In the genomic region with DNA sequence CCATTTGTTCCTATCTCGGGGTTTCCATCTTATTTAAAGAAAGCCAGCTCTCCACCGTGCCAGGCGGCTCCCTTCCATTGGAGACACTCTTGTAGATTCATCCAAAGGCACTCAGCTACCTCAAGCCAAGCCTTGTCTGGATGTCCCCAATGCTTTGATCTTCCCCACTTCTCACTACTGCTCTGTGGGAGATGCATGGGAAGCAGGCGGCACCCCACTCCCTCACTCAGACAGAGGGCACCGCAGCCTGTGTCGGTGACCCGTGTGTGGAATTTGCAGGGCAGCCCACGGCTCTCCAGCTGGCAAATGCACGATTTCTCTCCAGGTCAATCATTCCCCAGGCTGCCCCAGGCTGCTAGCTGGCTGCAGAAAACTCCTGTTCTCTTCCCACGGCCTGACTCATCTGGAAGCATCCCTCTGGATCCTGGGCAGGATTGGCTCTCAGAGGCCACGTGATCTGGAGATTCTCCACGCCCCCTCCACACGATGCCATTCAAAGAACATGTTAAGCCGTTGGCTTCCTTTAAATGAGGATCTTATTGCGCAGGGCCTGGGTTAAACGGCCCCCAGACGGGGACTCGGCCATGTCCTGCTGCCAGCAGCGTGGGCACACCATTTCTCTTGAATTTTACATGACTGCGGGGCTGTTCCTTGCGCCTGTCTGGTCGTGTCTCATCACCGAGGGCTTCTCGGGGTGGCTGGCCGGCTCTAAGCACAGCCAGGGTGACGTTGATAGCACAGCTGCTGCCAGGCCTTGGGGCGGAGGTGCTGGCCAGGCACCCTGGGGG, we compare ENCODE assay signal across 9 mouse cellular contexts. TPM values are rescaled to one million over a fixed set of nuclear protein-coding genes. Genes with fewer than 3 reads are reported as not detected.
A peak's percentile ranks its signal among the peaks of the same experiment; 100 is the strongest.
DNase-seq lines count a peak whose midpoint lies in the region; ATAC-seq lines count a peak whose summit lies in the region.
"Had no signal": no experiment of that assay in that cellular context is flagged by ENCODE, and none has a peak within 500 bp of the region (broad histone marks: within the 10 kb centered on the region; RNA-seq: fewer than 3 reads in every experiment).

No protein-coding gene starts in this region.

- peak overlapping the region; percentile 32 for H3K4me3 ChIP-seq in forebrain, embryonic 13.5 days
- peak overlapping the region; percentile 22; the same call in 1 of the 2 replicates for H3K4me3 ChIP-seq in intestine, embryonic 14.5 days (ENCODE audit: low read depth, low read length)
- peak overlapping the region; percentile 18 for H3K4me3 ChIP-seq in limb, embryonic 11.5 days (ENCODE audit: low read depth, low read length)

- H3K4me1 ChIP-seq in forebrain, embryonic 13.5 days: peaks cover 36% of the 10 kb centered on the region
- no peaks in the 10 kb centered on the region for H3K4me1 ChIP-seq in intestine, embryonic 14.5 days (replicated peaks; ENCODE audit: control insufficient read depth, insufficient read depth, low read length)
- peaks cover 4% of the 10 kb centered on the region for H3K4me1 ChIP-seq in limb, embryonic 11.5 days (ENCODE audit: control insufficient read depth, insufficient read depth, low read length)

- no peaks in the 10 kb centered on the region for H3K27me3 ChIP-seq in forebrain, embryonic 13.5 days
- peaks cover 3% of the 10 kb centered on the region; the same call in 1 of the 2 replicates for H3K27me3 ChIP-seq in intestine, embryonic 14.5 days (replicated peaks; ENCODE audit: control insufficient read depth, insufficient read depth, low read length)
- peaks cover 4% of the 10 kb centered on the region; the same call in 1 of the 2 replicates for H3K27me3 ChIP-seq in limb, embryonic 11.5 days (ENCODE audit: control insufficient read depth, insufficient read depth, low read length)

- H3K4me2 ChIP-seq in forebrain, embryonic 13.5 days: peak overlapping the region; percentile 57
- H3K4me2 ChIP-seq in intestine, embryonic 14.5 days (ENCODE audit: low read length): peak overlapping the region; percentile 51
- H3K4me2 ChIP-seq in limb, embryonic 11.5 days (ENCODE audit: low read depth, severe bottlenecking): peak overlapping the region; percentile 54

- WGBS in forebrain, embryonic 13.5 days: 17% methylated on average over 27 of the region's 27 CpGs
- WGBS in intestine, embryonic 14.5 days: 19% methylated on average over 27 of the region's 27 CpGs
- WGBS in limb, embryonic 11.5 days: 21% methylated on average over 27 of the region's 27 CpGs

- H3K27ac ChIP-seq in forebrain, embryonic 13.5 days: peak overlapping the region; percentile 44; the same call in 1 of the 2 replicates
- H3K27ac ChIP-seq in intestine, embryonic 14.5 days (ENCODE audit: low read depth): no peak overlapping the region
- H3K27ac ChIP-seq in limb, embryonic 11.5 days (replicated peaks; ENCODE audit: low read depth, low read length): no peak overlapping the region

- peak; percentile 37 for DNase-seq in adrenal gland, postnatal 10 days
- DNase-seq in adrenal gland, adult 2 months: no peak
- peak; percentile 83 for DNase-seq in MN1 (ENCODE audit: low spot score)
- peak; percentile 70 for DNase-seq in intestine, embryonic 14.5 days (ENCODE audit: low spot score)
- peak; percentile 68 for DNase-seq in limb, embryonic 11.5 days (ENCODE audit: low spot score)
- DNase-seq in right cerebral cortex, adult 18-20 months: peak; percentile 87
- no peak for DNase-seq in ovary, postnatal 36 days (ENCODE audit: low spot score)

- no peaks in the 10 kb centered on the region for H3K36me3 ChIP-seq in forebrain, embryonic 13.5 days (ENCODE audit: poor library complexity, severe bottlenecking)
- H3K36me3 ChIP-seq in intestine, embryonic 14.5 days (ENCODE audit: control insufficient read depth, insufficient read depth, low read length): no peaks in the 10 kb centered on the region
- no peaks in the 10 kb centered on the region for H3K36me3 ChIP-seq in limb, embryonic 11.5 days (ENCODE audit: control insufficient read depth, insufficient read depth, low read length)

- peak; percentile 95 for ATAC-seq in forebrain, embryonic 13.5 days
- peak; percentile 78 for ATAC-seq in intestine, embryonic 14.5 days (replicated peaks; ENCODE audit: low FRiP score, low TSS enrichment, low read depth)
- ATAC-seq in limb, embryonic 11.5 days (ENCODE audit: insufficient number of reproducible peaks, low FRiP score, low TSS enrichment, low read depth): 0 out of 2 replicates have a peak, but pooled peaks have one; percentile 70

- peak overlapping the region; percentile 40 for H3K9ac ChIP-seq in forebrain, embryonic 13.5 days
- peak overlapping the region; percentile 29; the same call in 1 of the 2 replicates for H3K9ac ChIP-seq in intestine, embryonic 14.5 days (ENCODE audit: low read length)
- peak overlapping the region; percentile 40 for H3K9ac ChIP-seq in limb, embryonic 11.5 days (ENCODE audit: low read length)

- H3K9me3 ChIP-seq in forebrain, embryonic 13.5 days (replicated peaks): no peaks in the 10 kb centered on the region
- H3K9me3 ChIP-seq in intestine, embryonic 14.5 days (ENCODE audit: control insufficient read depth, low read length): no peaks in the 10 kb centered on the region
- no peaks in the 10 kb centered on the region for H3K9me3 ChIP-seq in limb, embryonic 11.5 days (ENCODE audit: control insufficient read depth, low read length)

RNA-seq across cellular contexts. Expression of a gene that starts 58.9 kb away (rescaled TPM):
- 1 to 10 TPM; 1.0 to 4.0 TPM for total RNA-seq in adrenal gland, postnatal 10 days (2021)
- total RNA-seq in adrenal gland, adult 2 months (2021): not detected
- 0.67 TPM in 1 of 2 replicates, not detected in the other for polyA plus RNA-seq in adrenal gland, adult 2 months (2012; rRNA removed)
- polyA plus RNA-seq in forebrain, embryonic 13.5 days (2015; fragmentation: Nextera tagmentation; extraction: Ambion mirVana): not detected in 2 replicates
- polyA plus RNA-seq in intestine, embryonic 14.5 days (2014; fragmentation: Nextera tagmentation; extraction: Ambion mirVana): not detected in 2 replicates
- 0.13 and 0.28 TPM in 2 replicates for polyA plus RNA-seq in limb, embryonic 11.5 days (2014; fragmentation: Nextera tagmentation; extraction: Ambion mirVana)
- total RNA-seq: gastrocnemius, postnatal 36 days had no signal

Comparison
In these comparisons a context has a peak if more than half of its experiments do, and no peak if none do; other contexts are left out.
1. DNase-seq: peak in adrenal gland, postnatal 10 days (single experiment), MN1 (single experiment), intestine, embryonic 14.5 days (single experiment), limb, embryonic 11.5 days (single experiment) and right cerebral cortex, adult 18-20 months (single experiment); none in adrenal gland, adult 2 months (single experiment) and ovary, postnatal 36 days (single experiment).
2. Peak in every context shown above with its lines, with median percentiles within 50 percentile points of each other: ATAC-seq, H3K4me2 ChIP-seq, H3K4me3 ChIP-seq and H3K9ac ChIP-seq.